Mouse (Mus musculus) right cerebral cortex, postnatal 36 days (tissue): ENCODE data around the gene Trib3.
A peak's percentile ranks its signal among the peaks of the same experiment; 100 is the strongest.
"Not testable (repeated sequence)": the region's sequence is repeated elsewhere in the genome, so short reads cannot be mapped to it uniquely, and the experiment has no call there.

Experiments
- DNase-seq, 2 experiments: peaks; one replicate each; pipeline ENCODE4 v3.0.0; 2022; ENCODE audit warnings: low spot score in 2 of 2, mixed read lengths in 1 of 2

Trib3 gene

GRCm38 (mm10) chr2:152343329-152344213 is at the start of gene Trib3:
Gene Trib3, minus strand, starts transcription at chr2:152344032.
- DNase-seq: peak; percentile 46 to 50

- no peak for DNase-seq
These were observed 49.6 kb upstream of the Trib3 start for GRCm38 (mm10) chr2:152393225-152394017.

- no peak for DNase-seq
These were observed 49.0 kb upstream of the Trib3 start for GRCm38 (mm10) chr2:152392786-152393185.

- no peak for DNase-seq
These were observed 40.4 kb upstream of the Trib3 start for GRCm38 (mm10) chr2:152384191-152384590.

GRCm38 (mm10) chr2:152376345-152376741 is 32.5 kb upstream of the Trib3 start, which contains the start of gene Nrsn2:
Gene Nrsn2, minus strand, starts transcription at chr2:152376638.
- DNase-seq: no peak

GRCm38 (mm10) chr2:152375652-152376344 is 32.0 kb upstream of the Trib3 start:
- peak; percentile 41 to 46 for DNase-seq

- DNase-seq: no peak
These were observed 29.7 kb upstream of the Trib3 start for GRCm38 (mm10) chr2:152373547-152373946.

GRCm38 (mm10) chr2:152372661-152373060 is 28.8 kb upstream of the Trib3 start:
- DNase-seq: no peak

- DNase-seq: no peak
These were observed 28.3 kb upstream of the Trib3 start for GRCm38 (mm10) chr2:152372104-152372503.

- no peak for DNase-seq
These were observed 24.8 kb upstream of the Trib3 start for GRCm38 (mm10) chr2:152368532-152369140.

GRCm38 (mm10) chr2:152367917-152368316 is 24.1 kb upstream of the Trib3 start:
- no peak for DNase-seq

- peak; percentile 23 to 29 for DNase-seq
These were observed 19.7 kb upstream of the Trib3 start for GRCm38 (mm10) chr2:152363245-152364147.

GRCm38 (mm10) chr2:152361193-152361592 is 17.4 kb upstream of the Trib3 start:
- DNase-seq: no peak

GRCm38 (mm10) chr2:152360271-152360775 is 16.5 kb upstream of the Trib3 start:
- DNase-seq: no peak

GRCm38 (mm10) chr2:152359616-152360015 is 15.8 kb upstream of the Trib3 start:
- no peak for DNase-seq

GRCm38 (mm10) chr2:152358977-152359376 is 15.1 kb upstream of the Trib3 start:
- DNase-seq: not testable (repeated sequence)

GRCm38 (mm10) chr2:152357254-152357653 is 13.4 kb upstream of the Trib3 start:
- DNase-seq: no peak

GRCm38 (mm10) chr2:152349842-152350540 is 6.2 kb upstream of the Trib3 start:
- DNase-seq: peak in 1 of 2 experiments; percentile 18

- DNase-seq: no peak
These were observed 5.4 kb upstream of the Trib3 start for GRCm38 (mm10) chr2:152349205-152349604.

GRCm38 (mm10) chr2:152347722-152348121 is 3.9 kb upstream of the Trib3 start:
- DNase-seq: no peak
